Mouse (Mus musculus) bone marrow, adult 2 months (tissue): Measurements from ENCODE around the gene Prkcz. TPM values are rescaled to one million over a fixed set of nuclear protein-coding genes. Genes with fewer than 3 reads are reported as not detected.

Experiments
- H3K27ac ChIP-seq: fragments of 200-500 bp; 2 replicates; pipeline ENCODE4 v1.5.1; 2012; ENCODE audit warnings: low read depth, mild to moderate bottlenecking, control low read depth, inconsistent platforms, low read length; ENCODE audit not compliant: control insufficient read depth, poor library complexity, insufficient read depth
- H3K4me1 ChIP-seq: fragments of 200-500 bp; 2 replicates; pipeline ENCODE4 v1.6.1; 2011; ENCODE audit warnings: low read length; ENCODE audit not compliant: control insufficient read depth, insufficient read depth
- H3K4me3 ChIP-seq: fragments of 200-500 bp; replicated peaks from 2 replicates; pipeline ENCODE3; 2011; ENCODE audit warnings: mild to moderate bottlenecking, low read depth, low read length, control low read depth; ENCODE audit not compliant: control insufficient read depth
- CTCF ChIP-seq: fragments of 200-500 bp; IDR thresholded peaks from 2 replicates; pipeline ENCODE4 v1.5.1; 2011; ENCODE audit warnings: low read length, control low read depth; ENCODE audit not compliant: control insufficient read depth, insufficient read depth
- POLR2A ChIP-seq: fragments of 200-500 bp; IDR thresholded peaks from 2 replicates; pipeline ENCODE4 v1.6.1; 2011; ENCODE audit warnings: low read depth, mild to moderate bottlenecking, control low read depth, low read length, borderline replicate concordance; ENCODE audit not compliant: control insufficient read depth
- WGBS: fragments of 180-500 bp; shearing (Covaris S2); methylation state at CpG from one replicate; pipeline ENCODE4 v1.1.7; 2018; 5-methylcytosine and 5-hydroxymethylcytosine counted together
- polyA plus RNA-seq: library from polyadenylated mRNA; stranded (reverse); fragments of >200 nt; gene quantifications from 2 replicates; pipeline ENCODE4 v1.2.4, GENCODE M21; 2011; ENCODE audit warnings: low replicate concordance; ENCODE audit not compliant: missing spikeins, insufficient read depth, insufficient read length

Gene Prkcz
- polyA plus RNA-seq: 1.9 TPM in 1 of 2 replicates, not detected in the other

- whole genome bisulfite sequencing: 2% methylated on average over 51 of the region's 51 CpGs
- Histone ChIP-seq H3K27ac (no peak within 1 kb of the TSS; the same call in 1 of the 2 replicates), H3K4me1 (no peaks in the 10 kb centered on the region), H3K4me3 (peak within 1 kb of the TSS; percentile 7)
- TF ChIP-seq POLR2A: no peak
- no peak for TF ChIP-seq CTCF
Observed at GRCm38 (mm10) chr4:155361303-155361791, at the start of gene Prkcz. Gene Prkcz (minus strand): TSS chr4:155361361.

GRCm38 (mm10) chr4:155409058-155409776, 48.1 kb upstream of the Prkcz start, which contains the start of gene Cfap74:
Gene Cfap74 (plus strand): TSS chr4:155409190.
- Histone ChIP-seq H3K4me1 (no peaks in the 10 kb centered on the region), H3K27ac (no peak within 1 kb of the TSS), H3K4me3 (no peak within 1 kb of the TSS)
- WGBS: 5% methylated on average over 35 of the region's 35 CpGs
- TF ChIP-seq POLR2A: no peak
- no peak for TF ChIP-seq CTCF

- H3K4me3 ChIP-seq: no peak overlapping the region
- no peak for TF ChIP-seq CTCF
- TF ChIP-seq POLR2A: no peak
- 9% methylated on average over 8 of the region's 8 CpGs for WGBS
- H3K27ac ChIP-seq: no peak overlapping the region
- H3K4me1 ChIP-seq: no peaks in the 10 kb centered on the region
Observed at GRCm38 (mm10) chr4:155408695-155409057, 47.5 kb upstream of the Prkcz start.

GRCm38 (mm10) chr4:155402489-155402888, 41.3 kb upstream of the Prkcz start:
- TF ChIP-seq CTCF (no peak), POLR2A (no peak)
- 63% methylated on average over 1 of the region's 1 CpGs for WGBS
- H3K4me3 ChIP-seq: no peak overlapping the region
- no peak overlapping the region for H3K27ac ChIP-seq
- no peaks in the 10 kb centered on the region for H3K4me1 ChIP-seq

- H3K4me1 ChIP-seq: no peaks in the 10 kb centered on the region
- no peak for TF ChIP-seq POLR2A
- TF ChIP-seq CTCF: no peak
- H3K4me3 ChIP-seq: no peak overlapping the region
- no peak overlapping the region for H3K27ac ChIP-seq
- 63% methylated on average over 7 of the region's 7 CpGs for WGBS
Observed at GRCm38 (mm10) chr4:155401121-155401520, 40.0 kb upstream of the Prkcz start.

GRCm38 (mm10) chr4:155398222-155398540, 37.0 kb upstream of the Prkcz start:
- no peak overlapping the region for H3K4me3 ChIP-seq
- H3K4me1 ChIP-seq: no peaks in the 10 kb centered on the region
- no peak for TF ChIP-seq POLR2A
- TF ChIP-seq CTCF: no peak
- 4% methylated on average over 9 of the region's 9 CpGs for WGBS
- no peak overlapping the region for H3K27ac ChIP-seq

- 1% methylated on average over 55 of the region's 57 CpGs for WGBS
- TF ChIP-seq CTCF (no peak), POLR2A (0 out of 2 replicates have a peak, but pooled peaks have one; percentile 10)
- Histone ChIP-seq H3K4me1 (no peaks in the 10 kb centered on the region), H3K4me3 (no peak within 1 kb of the TSS), H3K27ac (no peak within 1 kb of the TSS)
Observed at GRCm38 (mm10) chr4:155397511-155398221, 36.5 kb upstream of the Prkcz start, which contains the start of gene Gabrd. Gene Gabrd (minus strand): TSS chr4:155398112.

- WGBS: 73% methylated on average over 4 of the region's 4 CpGs
- TF ChIP-seq CTCF (no peak), POLR2A (no peak)
- no peaks in the 10 kb centered on the region for H3K4me1 ChIP-seq
- no peak overlapping the region for H3K27ac ChIP-seq
- no peak overlapping the region for H3K4me3 ChIP-seq
Observed at GRCm38 (mm10) chr4:155396751-155397150, 35.6 kb upstream of the Prkcz start.

- Histone ChIP-seq H3K27ac (no peak overlapping the region), H3K4me3 (no peak overlapping the region), H3K4me1 (no peaks in the 10 kb centered on the region)
- TF ChIP-seq POLR2A (no peak), CTCF (no peak)
- WGBS: 82% methylated on average over 5 of the region's 5 CpGs
Observed at GRCm38 (mm10) chr4:155395471-155395870, 34.3 kb upstream of the Prkcz start.
